Mouse (Mus musculus) myocyte (in vitro differentiated cells): ENCODE results near the gene Adamts2. TPM values are rescaled to one million over a fixed set of nuclear protein-coding genes. Genes with fewer than 3 reads are reported as not detected.

Experiments
- H3K27me3 ChIP-seq: one replicate; pipeline ENCODE4 v1.6.1; 2011; ENCODE audit not compliant: control insufficient read depth, insufficient read depth, insufficient read length
- H3K36me3 ChIP-seq: one replicate; pipeline ENCODE4 v1.6.1; 2011; ENCODE audit not compliant: control insufficient read depth, insufficient read depth
- H3K4me2 ChIP-seq: one replicate; pipeline ENCODE4 v1.6.1; 2011; ENCODE audit warnings: low read depth, control low read depth
- H3K4me3 ChIP-seq: one replicate; pipeline ENCODE4 v1.5.1; 2011; ENCODE audit warnings: mild to moderate bottlenecking, control low read depth, moderate library complexity
- H3K79me2 ChIP-seq: one replicate; pipeline ENCODE4 v1.6.1; 2011; ENCODE audit not compliant: control insufficient read depth, insufficient read depth
- H3ac ChIP-seq: one replicate; pipeline ENCODE4 v1.6.1; 2011; ENCODE audit not compliant: control insufficient read depth, insufficient read length
- CEBPB ChIP-seq: IDR thresholded peaks from 2 replicates; pipeline ENCODE4 v1.6.1; 2011; ENCODE audit warnings: mild to moderate bottlenecking, moderate library complexity; ENCODE audit not compliant: poor library complexity, insufficient read depth, severe bottlenecking
- E2F4 ChIP-seq: IDR thresholded peaks from one replicate; pipeline ENCODE4 v1.6.1; 2011; ENCODE audit warnings: mild to moderate bottlenecking, control low read depth, moderate library complexity; ENCODE audit not compliant: insufficient read depth
- MAX ChIP-seq: IDR thresholded peaks from one replicate; pipeline ENCODE4 v1.6.1; 2011; ENCODE audit warnings: low read depth, mild to moderate bottlenecking, control low read depth
- MYOD1 ChIP-seq, 3 experiments: IDR thresholded peaks; one replicate each; pipeline ENCODE4 v1.6.1; 2011; ENCODE audit warnings: control low read depth in 2 of 3, low read depth in 2 of 3, mild to moderate bottlenecking in 2 of 3, moderate library complexity in 1 of 3; ENCODE audit not compliant: insufficient read length in 2 of 3, control insufficient read depth in 1 of 3
- MYOG ChIP-seq, 3 experiments: IDR thresholded peaks; one replicate each; pipeline ENCODE4 v1.6.1; 2011; ENCODE audit warnings: control low read depth in 2 of 3, low read depth in 2 of 3, mild to moderate bottlenecking in 2 of 3; ENCODE audit not compliant: insufficient read length in 2 of 3, control insufficient read depth in 1 of 3, insufficient read depth in 1 of 3
- POLR2A ChIP-seq: IDR thresholded peaks from one replicate; pipeline ENCODE4 v1.6.1; 2011; ENCODE audit warnings: low read depth, mild to moderate bottlenecking, control low read depth, moderate library complexity; ENCODE audit not compliant: insufficient read length
- POLR2AphosphoS2 ChIP-seq: IDR thresholded peaks from one replicate; pipeline ENCODE4 v1.6.1; 2011; ENCODE audit warnings: low read depth, control low read depth; ENCODE audit not compliant: insufficient read length
- REST ChIP-seq: IDR thresholded peaks from one replicate; pipeline ENCODE4 v1.6.1; 2011; ENCODE audit warnings: mild to moderate bottlenecking, control low read depth, moderate library complexity; ENCODE audit not compliant: insufficient read depth, insufficient read length
- SRF ChIP-seq: IDR thresholded peaks from one replicate; pipeline ENCODE4 v1.6.1; 2011; ENCODE audit warnings: low read depth; ENCODE audit not compliant: control insufficient read depth, insufficient read length
- TCF12 ChIP-seq: IDR thresholded peaks from one replicate; pipeline ENCODE4 v1.6.1; 2011; ENCODE audit warnings: mild to moderate bottlenecking, control low read depth; ENCODE audit not compliant: poor library complexity, insufficient read depth, severe bottlenecking
- TCF3 ChIP-seq: IDR thresholded peaks from one replicate; pipeline ENCODE4 v1.6.1; 2011; ENCODE audit warnings: low read depth, control low read depth; ENCODE audit not compliant: insufficient read length
- USF1 ChIP-seq: IDR thresholded peaks from one replicate; pipeline ENCODE4 v1.6.1; 2011; ENCODE audit warnings: low read depth, mild to moderate bottlenecking, control low read depth, moderate library complexity
- polyA plus RNA-seq: library from polyadenylated mRNA; unstranded; fragments of >200 nt; fragmentation: generic; extraction: Trizol; gene quantifications from one replicate; pipeline ENCODE4 v1.2.1, GENCODE M21; 2012; ENCODE audit warnings: missing spikeins

The Adamts2 gene
- polyA plus RNA-seq, 1 experiment = 24.9 TPM

- no peak overlapping the region for H3ac ChIP-seq
- no peak for TF ChIP-seq SRF
- TF ChIP-seq USF1 = no peak
- no peak for TF ChIP-seq TCF3
- no peak for TF ChIP-seq MYOD1 (IDR thresholded peaks at IDR 0.05; ENCODE audit: control insufficient read depth in 1 of 3, insufficient read length in 2 of 3, low read depth in 2 of 3)
- no peak for TF ChIP-seq MYOG (IDR thresholded peaks at IDR 0.05; ENCODE audit: control insufficient read depth in 1 of 3, insufficient read depth in 1 of 3, insufficient read length in 2 of 3, low read depth in 2 of 3)
- no peak for TF ChIP-seq CEBPB
- no peak for TF ChIP-seq MAX
- H3K27me3 ChIP-seq = no peaks in the 10 kb centered on the region
- no peaks in the 10 kb centered on the region for H3K36me3 ChIP-seq
- no peak overlapping the region for H3K4me3 ChIP-seq
- peak overlapping the region; percentile 24 for H3K4me2 ChIP-seq
- no peaks in the 10 kb centered on the region for H3K79me2 ChIP-seq
These were observed 118.5 kb downstream of the Adamts2 start for GRCm38 (mm10) chr11:50720421-50720820.

GRCm38 (mm10) chr11:50720856-50721550, 119.1 kb downstream of the Adamts2 start:
- H3K27me3 ChIP-seq = no peaks in the 10 kb centered on the region
- no peak overlapping the region for H3ac ChIP-seq
- no peak overlapping the region for H3K4me3 ChIP-seq
- TF ChIP-seq REST (no peak), POLR2A (no peak), TCF3 (peak; percentile 54), SRF (no peak), MYOG (IDR thresholded peaks at IDR 0.05; ENCODE audit: control insufficient read depth in 1 of 3, insufficient read depth in 1 of 3, insufficient read length in 2 of 3, low read depth in 2 of 3) (peak; percentile 61 to 86 (median 64)), TCF12 (no peak), MYOD1 (IDR thresholded peaks at IDR 0.05; ENCODE audit: control insufficient read depth in 1 of 3, insufficient read length in 2 of 3, low read depth in 2 of 3) (peak; percentile 67 to 75 (median 71)), POLR2AphosphoS2 (no peak)
- no peaks in the 10 kb centered on the region for H3K79me2 ChIP-seq
- H3K4me2 ChIP-seq = peak overlapping the region; percentile 24
- H3K36me3 ChIP-seq = no peaks in the 10 kb centered on the region

DNA sequence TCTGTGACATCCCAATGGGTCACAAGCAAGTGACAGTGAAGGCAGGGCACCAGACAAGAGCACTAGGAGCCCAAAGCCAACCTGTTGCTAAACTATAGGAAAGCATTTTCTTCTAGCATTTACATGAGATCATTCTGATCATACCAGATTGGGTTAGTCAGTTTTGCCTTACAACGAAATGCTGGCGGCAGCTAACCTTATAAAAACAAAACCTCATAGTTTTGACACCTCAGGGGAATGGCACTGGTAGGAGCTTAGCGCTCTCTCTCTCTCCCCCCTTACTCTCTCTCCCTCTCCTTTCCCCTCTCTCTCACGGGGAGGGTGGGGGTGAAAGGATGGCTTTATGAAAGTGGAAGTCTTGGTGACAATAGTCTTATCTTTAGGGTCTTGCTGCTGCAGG, 123.7 kb downstream of the Adamts2 start:
- no peak overlapping the region for H3K4me3 ChIP-seq
- no peaks in the 10 kb centered on the region for H3K36me3 ChIP-seq
- H3K27me3 ChIP-seq = no peaks in the 10 kb centered on the region
- no peak overlapping the region for H3K4me2 ChIP-seq
- no peaks in the 10 kb centered on the region for H3K79me2 ChIP-seq
- TF ChIP-seq REST (no peak), POLR2AphosphoS2 (no peak), CEBPB (no peak), USF1 (no peak), MAX (no peak), SRF (no peak), MYOG (IDR thresholded peaks at IDR 0.05; ENCODE audit: control insufficient read depth in 1 of 3, insufficient read depth in 1 of 3, insufficient read length in 2 of 3, low read depth in 2 of 3) (no peak), TCF12 (no peak), POLR2A (no peak)
- no peak overlapping the region for H3ac ChIP-seq

DNA sequence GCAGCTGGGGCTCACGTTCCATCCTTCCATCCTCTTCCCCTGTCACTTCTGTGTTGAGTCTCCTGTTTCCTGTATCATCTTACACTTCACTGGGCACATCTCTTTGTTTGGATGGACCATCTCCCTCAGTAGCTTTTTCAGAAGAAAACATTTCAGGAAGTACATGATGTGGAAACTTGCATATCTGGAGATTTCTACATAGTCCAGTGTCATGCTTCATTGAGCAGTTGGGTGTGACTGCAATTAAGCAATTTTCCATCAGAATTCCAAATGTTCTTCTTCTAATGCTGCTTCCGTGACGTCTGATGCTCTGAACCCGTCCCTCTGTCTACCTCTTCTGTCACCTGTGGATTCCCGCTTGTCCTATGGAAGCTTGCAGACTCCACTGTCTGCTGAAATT, 124.2 kb downstream of the Adamts2 start:
- Histone ChIP-seq H3K79me2 (no peaks in the 10 kb centered on the region), H3K4me3 (no peak overlapping the region), H3K27me3 (no peaks in the 10 kb centered on the region), H3K4me2 (no peak overlapping the region), H3ac (no peak overlapping the region), H3K36me3 (no peaks in the 10 kb centered on the region)
- TF ChIP-seq MYOD1 (IDR thresholded peaks at IDR 0.05; ENCODE audit: control insufficient read depth in 1 of 3, insufficient read length in 2 of 3, low read depth in 2 of 3) = no peak
- no peak for TF ChIP-seq USF1
- TF ChIP-seq SRF = no peak
- no peak for TF ChIP-seq CEBPB
- no peak for TF ChIP-seq TCF3
- no peak for TF ChIP-seq MAX
- no peak for TF ChIP-seq POLR2AphosphoS2
- no peak for TF ChIP-seq POLR2A
- TF ChIP-seq REST = no peak
- TF ChIP-seq E2F4 = no peak
- no peak for TF ChIP-seq TCF12
- no peak for TF ChIP-seq MYOG (IDR thresholded peaks at IDR 0.05; ENCODE audit: control insufficient read depth in 1 of 3, insufficient read depth in 1 of 3, insufficient read length in 2 of 3, low read depth in 2 of 3)

GRCm38 (mm10) chr11:50733146-50733545, 131.3 kb downstream of the Adamts2 start:
- H3K36me3 ChIP-seq = no peaks in the 10 kb centered on the region

More at GRCm38 (mm10) chr11:50733146-50733545, 131.3 kb downstream of the Adamts2 start:
- Histone ChIP-seq H3K79me2 (no peaks in the 10 kb centered on the region), H3ac (no peak overlapping the region), H3K4me3 (no peak overlapping the region), H3K4me2 (no peak overlapping the region), H3K27me3 (no peaks in the 10 kb centered on the region)
- TF ChIP-seq MYOG (IDR thresholded peaks at IDR 0.05; ENCODE audit: control insufficient read depth in 1 of 3, insufficient read depth in 1 of 3, insufficient read length in 2 of 3, low read depth in 2 of 3) = no peak
- TF ChIP-seq TCF12 = no peak
- no peak for TF ChIP-seq USF1
- TF ChIP-seq TCF3 = no peak
- TF ChIP-seq POLR2A = no peak
- TF ChIP-seq POLR2AphosphoS2 = no peak
- no peak for TF ChIP-seq E2F4
- TF ChIP-seq CEBPB = no peak
- no peak for TF ChIP-seq SRF
- no peak for TF ChIP-seq MYOD1 (IDR thresholded peaks at IDR 0.05; ENCODE audit: control insufficient read depth in 1 of 3, insufficient read length in 2 of 3, low read depth in 2 of 3)
- TF ChIP-seq MAX = no peak
- TF ChIP-seq REST = no peak
